Mouse (Mus musculus) cerebellum, postnatal 4 days (tissue): ENCODE results near the gene 4930451I11Rik.

Experiments used
- DNase-seq, 2 experiments: peaks; one replicate each; pipeline ENCODE4 v3.0.0; 2022; ENCODE audit warnings: low spot score in 2 of 2, mixed read lengths in 1 of 2

Gene 4930451I11Rik

DNA sequence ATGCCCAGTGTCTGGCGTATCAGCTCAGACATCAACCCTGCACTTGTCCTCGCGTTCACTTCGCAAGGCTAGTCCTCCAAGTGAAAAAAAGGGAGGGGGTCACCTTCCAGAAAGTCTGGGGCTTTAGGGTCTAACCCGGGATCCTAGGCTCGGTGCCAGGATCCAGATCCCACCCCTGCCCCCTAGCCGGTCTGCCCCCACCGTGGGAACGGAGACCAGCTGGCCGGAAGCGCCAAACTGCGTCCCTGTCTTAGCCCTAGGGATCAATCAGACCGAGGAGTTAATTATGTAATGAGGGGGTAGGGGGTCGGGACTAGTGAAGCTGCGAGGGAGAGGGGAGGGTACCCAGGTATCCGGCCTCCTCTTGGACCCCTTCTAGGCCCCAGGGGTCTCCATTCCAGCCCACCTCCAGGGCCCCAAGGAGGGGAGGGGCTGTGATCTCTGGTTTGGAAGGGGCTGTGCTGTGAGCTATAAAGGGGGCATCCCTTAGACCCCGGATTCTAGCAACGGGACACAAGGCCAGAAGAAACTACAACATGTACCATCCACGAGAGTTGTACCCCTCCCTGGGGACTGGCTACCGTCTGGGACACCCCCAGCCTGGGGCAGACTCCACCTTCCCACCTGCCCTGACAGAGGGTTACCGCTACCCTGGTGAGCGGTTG is 50.3 kb downstream of the 4930451I11Rik start, which contains the start of gene Tbx6:
Gene Tbx6 (plus strand): TSS at position 513 of the 665 bp plus-strand sequence.
- DNase-seq: no peak
